Mouse (Mus musculus): ENCODE measurements around the gene Bcar3. TPM values are rescaled to one million over a fixed set of nuclear protein-coding genes. Genes with fewer than 3 reads are reported as not detected.

Bcar3 gene
- total RNA-seq, 2 experiments from 2014 or later, result 8.4 to 9.3 TPM

GRCm38 (mm10) chr3:122446678-122447077 lies 152.7 kb downstream of the Bcar3 start:
- no peak for DNase-seq (ENCODE audit: extremely low spot score in 1 of 2, low spot score in 1 of 2)

GRCm38 (mm10) chr3:122448196-122448595 lies 154.3 kb downstream of the Bcar3 start:
- DNase-seq (ENCODE audit: extremely low spot score in 1 of 2, low spot score in 1 of 2), result no peak

- DNase-seq (ENCODE audit: extremely low spot score in 1 of 2, low spot score in 1 of 2), result no peak
Observed at GRCm38 (mm10) chr3:122450041-122450440, 156.1 kb downstream of the Bcar3 start.

GRCm38 (mm10) chr3:122453875-122454274 lies 159.9 kb downstream of the Bcar3 start:
- DNase-seq (ENCODE audit: extremely low spot score in 1 of 2, low spot score in 1 of 2), result no peak

- no peak for DNase-seq (ENCODE audit: extremely low spot score in 1 of 2, low spot score in 1 of 2)
Observed at GRCm38 (mm10) chr3:122456156-122456555, 162.2 kb downstream of the Bcar3 start.

- no peak for DNase-seq (ENCODE audit: extremely low spot score in 1 of 2, low spot score in 1 of 2)
Observed at GRCm38 (mm10) chr3:122456807-122457206, 162.9 kb downstream of the Bcar3 start.

- no peak for DNase-seq (ENCODE audit: extremely low spot score in 1 of 2, low spot score in 1 of 2)
Observed at GRCm38 (mm10) chr3:122457723-122458122, 163.8 kb downstream of the Bcar3 start.

- DNase-seq (ENCODE audit: extremely low spot score in 1 of 2, low spot score in 1 of 2), result no peak
Observed at GRCm38 (mm10) chr3:122458743-122459142, 164.8 kb downstream of the Bcar3 start.

- no peak for DNase-seq (ENCODE audit: extremely low spot score in 1 of 2, low spot score in 1 of 2)
Observed at GRCm38 (mm10) chr3:122460848-122461511, 167.0 kb downstream of the Bcar3 start.

GRCm38 (mm10) chr3:122461512-122461881 lies 167.6 kb downstream of the Bcar3 start:
- DNase-seq (ENCODE audit: extremely low spot score in 1 of 2, low spot score in 1 of 2), result no peak

- peak in 1 of 2 experiments; percentile 27 for DNase-seq (ENCODE audit: extremely low spot score in 1 of 2, low spot score in 1 of 2)
Observed at GRCm38 (mm10) chr3:122461932-122462871, 168.3 kb downstream of the Bcar3 start.

- DNase-seq (ENCODE audit: extremely low spot score in 1 of 2, low spot score in 1 of 2), result no peak
Observed at GRCm38 (mm10) chr3:122463166-122463565, 169.2 kb downstream of the Bcar3 start.

GRCm38 (mm10) chr3:122466100-122466730 lies 172.3 kb downstream of the Bcar3 start:
- DNase-seq (ENCODE audit: extremely low spot score in 1 of 2, low spot score in 1 of 2), result peak in 1 of 2 experiments; percentile 46

- no peak for DNase-seq (ENCODE audit: extremely low spot score in 1 of 2, low spot score in 1 of 2)
Observed at GRCm38 (mm10) chr3:122467977-122468376, 174.0 kb downstream of the Bcar3 start.

- DNase-seq (ENCODE audit: extremely low spot score in 1 of 2, low spot score in 1 of 2), result no peak
Observed at GRCm38 (mm10) chr3:122470326-122471016, 176.5 kb downstream of the Bcar3 start.

GRCm38 (mm10) chr3:122471017-122471721 lies 177.2 kb downstream of the Bcar3 start:
- no peak for DNase-seq (ENCODE audit: extremely low spot score in 1 of 2, low spot score in 1 of 2)

GRCm38 (mm10) chr3:122472412-122472811 lies 178.5 kb downstream of the Bcar3 start:
- DNase-seq (ENCODE audit: extremely low spot score in 1 of 2, low spot score in 1 of 2), result no peak

GRCm38 (mm10) chr3:122473523-122474034 lies 179.6 kb downstream of the Bcar3 start:
- no peak for DNase-seq (ENCODE audit: extremely low spot score in 1 of 2, low spot score in 1 of 2)

GRCm38 (mm10) chr3:122474067-122474466 lies 180.1 kb downstream of the Bcar3 start:
- DNase-seq (ENCODE audit: extremely low spot score in 1 of 2, low spot score in 1 of 2), result no peak

GRCm38 (mm10) chr3:122474796-122475195 lies 180.9 kb downstream of the Bcar3 start:
- DNase-seq (ENCODE audit: extremely low spot score in 1 of 2, low spot score in 1 of 2), result no peak

Data from layer of hippocampus, postnatal 25 days (tissue).